Mouse (Mus musculus): ENCODE measurements around the gene Otud7b. TPM values are rescaled to one million over a fixed set of nuclear protein-coding genes. Genes with fewer than 3 reads are reported as not detected.
"Not testable (repeated sequence)": the region's sequence is repeated elsewhere in the genome, so short reads cannot be mapped to it uniquely, and the experiment has no call there.

Gene Otud7b
- total RNA-seq, 1 experiment from 2014 or later, result 11.8 TPM

DNA sequence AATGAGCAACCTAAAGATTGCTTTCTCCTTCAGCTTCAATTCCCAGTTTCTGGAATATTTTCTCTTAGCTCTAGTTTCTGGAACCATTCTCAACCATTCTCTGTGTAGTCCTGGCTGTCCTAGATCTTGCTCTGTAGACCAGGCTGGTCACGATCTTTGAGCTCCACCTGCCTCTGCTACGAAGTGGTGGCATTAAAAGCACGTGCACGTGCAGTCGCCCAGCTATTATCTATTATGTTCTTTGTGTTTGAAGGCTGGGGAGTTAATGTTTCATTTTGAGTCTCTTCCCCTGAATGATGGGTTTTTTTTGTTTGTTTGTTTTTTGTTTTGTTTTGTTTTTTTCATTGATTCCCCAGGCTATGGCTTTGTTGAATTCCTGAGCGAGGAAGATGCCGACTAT, 68.9 kb downstream of the Otud7b start:
- ATAC-seq (replicated peaks; ENCODE audit: low read depth, poor library complexity, severe bottlenecking), result no peak

DNA sequence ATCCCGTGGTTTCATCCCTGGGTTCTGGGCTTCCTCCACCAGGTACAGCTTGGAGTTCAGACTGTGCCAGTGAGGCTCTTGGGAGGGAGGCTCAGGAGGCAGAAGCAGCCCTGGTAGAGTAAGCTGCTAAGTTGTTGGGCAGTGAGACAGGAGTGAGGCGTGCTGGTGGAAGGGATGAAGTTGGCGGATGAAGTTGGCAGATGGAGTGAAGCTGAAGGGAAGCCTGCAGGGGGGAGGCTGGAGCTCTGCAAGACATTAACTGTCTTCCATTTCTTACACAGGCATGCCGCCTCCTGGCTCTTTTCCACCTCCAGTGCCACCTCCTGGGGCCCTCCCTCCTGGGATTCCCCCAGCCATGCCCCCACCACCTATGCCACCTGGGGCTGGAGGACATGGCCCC, 69.7 kb downstream of the Otud7b start:
- not testable (repeated sequence) for ATAC-seq (replicated peaks; ENCODE audit: low read depth, poor library complexity, severe bottlenecking)

DNA sequence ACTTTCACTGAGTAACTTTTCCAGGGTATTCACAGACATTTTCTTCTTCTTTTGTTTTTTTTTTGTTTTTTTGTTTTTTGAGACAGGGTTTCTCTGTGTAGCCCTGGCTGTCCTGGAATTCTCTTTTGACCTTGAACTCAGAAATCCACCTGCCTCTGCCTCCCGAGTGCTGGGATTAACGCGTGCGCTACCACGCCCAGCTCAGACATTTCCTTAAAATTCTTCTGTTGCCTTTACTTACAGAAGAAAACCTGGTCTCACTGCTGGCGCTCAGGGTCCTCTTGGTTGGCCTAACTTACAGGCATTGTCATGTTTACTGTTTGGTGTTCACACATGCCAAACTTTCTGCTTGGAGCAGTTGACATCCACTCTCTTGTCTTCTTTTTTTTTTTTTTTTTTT, 70.9 kb downstream of the Otud7b start:
- no peak for ATAC-seq (replicated peaks; ENCODE audit: low read depth, poor library complexity, severe bottlenecking)

DNA sequence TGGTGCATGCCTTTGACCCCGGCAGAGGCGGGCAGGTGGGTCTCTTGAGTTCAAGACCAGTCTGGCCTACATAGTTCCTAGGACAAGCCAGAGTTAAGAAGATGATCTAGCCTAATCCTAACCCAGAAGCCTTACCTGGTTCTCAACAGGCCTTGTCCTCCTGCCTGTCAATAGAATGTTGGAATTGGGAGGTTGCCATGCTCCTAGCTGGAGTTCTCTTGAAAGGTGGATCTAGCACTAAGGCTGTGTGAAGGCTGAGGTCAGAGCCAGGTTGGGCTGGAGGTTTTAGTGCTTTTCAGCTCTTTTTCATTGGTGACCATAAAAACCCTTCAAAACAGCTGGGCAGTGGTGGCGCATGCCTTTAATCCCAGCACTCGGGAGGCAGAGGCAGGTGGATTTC, 74.1 kb downstream of the Otud7b start:
- no peak for ATAC-seq (replicated peaks; ENCODE audit: low read depth, poor library complexity, severe bottlenecking)

DNA sequence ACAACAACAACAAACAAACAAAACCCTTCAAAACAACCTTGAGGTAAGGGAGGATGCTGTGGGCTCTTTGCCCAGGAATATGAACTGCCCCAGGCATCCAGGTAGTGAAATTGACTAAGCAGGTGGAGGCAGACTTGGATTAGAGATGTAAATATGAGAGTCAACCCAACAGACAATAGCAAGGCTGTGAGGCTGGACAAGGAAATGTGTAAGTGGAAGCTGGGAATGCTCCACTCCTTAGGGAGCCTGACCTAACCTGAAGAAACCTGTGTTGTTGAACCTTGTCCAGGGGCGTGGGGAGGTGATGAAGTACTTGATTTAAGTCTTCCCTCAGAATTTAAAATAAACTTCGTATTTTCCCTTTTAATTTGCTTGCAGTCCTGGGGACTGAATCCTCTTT, 74.6 kb downstream of the Otud7b start:
- ATAC-seq (replicated peaks; ENCODE audit: low read depth, poor library complexity, severe bottlenecking), result no peak

DNA sequence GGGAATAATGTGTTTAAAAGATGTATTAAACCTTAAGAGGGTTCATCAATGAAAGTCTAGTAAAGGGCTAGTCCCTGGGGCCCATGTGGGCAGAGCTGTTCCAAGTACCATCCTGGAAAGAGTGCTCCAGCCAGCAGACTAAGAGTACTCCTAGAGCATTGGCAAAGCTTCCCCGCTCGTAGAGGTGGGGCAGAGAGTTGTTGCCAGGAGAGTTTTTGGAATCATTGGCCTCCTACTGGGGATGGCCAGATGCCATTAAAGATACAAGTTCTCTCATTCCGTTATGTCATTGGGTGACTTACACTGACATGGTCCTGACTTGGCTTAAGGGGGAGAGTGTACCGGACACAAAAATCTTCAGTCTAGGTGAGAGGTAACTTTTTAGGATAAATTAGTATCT, 75.2 kb downstream of the Otud7b start:
- no peak for ATAC-seq (replicated peaks; ENCODE audit: low read depth, poor library complexity, severe bottlenecking)

DNA sequence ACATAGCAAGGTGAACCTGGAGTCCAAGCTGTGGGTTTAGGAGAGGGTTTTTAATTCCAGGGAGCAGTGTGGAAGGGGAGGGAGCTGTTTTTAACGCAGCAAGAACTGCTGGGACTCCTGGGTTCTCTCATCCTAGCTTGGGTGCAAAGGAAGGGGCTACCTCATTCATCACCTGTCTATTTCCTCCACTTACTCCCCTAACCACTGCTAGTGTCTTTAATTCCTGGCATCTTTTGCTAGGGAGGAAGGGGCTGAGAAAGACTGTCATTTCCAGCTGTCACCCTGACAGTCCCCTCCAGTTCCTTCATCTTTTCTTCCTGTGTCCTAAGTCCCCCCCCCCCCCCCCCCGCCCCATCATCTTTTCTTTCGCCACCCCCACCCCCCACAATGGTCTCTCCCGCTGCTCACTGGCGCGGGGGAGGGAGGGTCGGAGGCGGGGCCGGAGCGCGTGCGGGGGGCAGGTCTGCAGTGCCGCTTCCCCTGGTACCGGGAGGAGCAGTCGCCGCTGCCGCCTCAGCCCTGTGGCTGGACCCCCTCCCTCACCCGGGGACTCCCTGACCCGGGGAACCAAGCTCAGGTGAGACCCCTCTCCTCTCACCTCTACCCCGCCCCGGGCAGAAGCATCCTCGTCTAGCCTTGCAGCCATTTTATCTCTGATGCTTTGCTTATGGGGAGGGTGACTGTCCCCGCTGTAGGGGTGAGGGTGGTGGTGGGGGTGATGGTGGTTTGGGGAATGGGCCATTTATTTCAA, 76.6 kb downstream of the Otud7b start, which contains the start of gene Sv2a:
Gene Sv2a, plus strand, starts transcription at position 425 of the 751 bp plus-strand sequence.
- ATAC-seq (replicated peaks; ENCODE audit: low read depth, poor library complexity, severe bottlenecking), result peak; percentile 59

DNA sequence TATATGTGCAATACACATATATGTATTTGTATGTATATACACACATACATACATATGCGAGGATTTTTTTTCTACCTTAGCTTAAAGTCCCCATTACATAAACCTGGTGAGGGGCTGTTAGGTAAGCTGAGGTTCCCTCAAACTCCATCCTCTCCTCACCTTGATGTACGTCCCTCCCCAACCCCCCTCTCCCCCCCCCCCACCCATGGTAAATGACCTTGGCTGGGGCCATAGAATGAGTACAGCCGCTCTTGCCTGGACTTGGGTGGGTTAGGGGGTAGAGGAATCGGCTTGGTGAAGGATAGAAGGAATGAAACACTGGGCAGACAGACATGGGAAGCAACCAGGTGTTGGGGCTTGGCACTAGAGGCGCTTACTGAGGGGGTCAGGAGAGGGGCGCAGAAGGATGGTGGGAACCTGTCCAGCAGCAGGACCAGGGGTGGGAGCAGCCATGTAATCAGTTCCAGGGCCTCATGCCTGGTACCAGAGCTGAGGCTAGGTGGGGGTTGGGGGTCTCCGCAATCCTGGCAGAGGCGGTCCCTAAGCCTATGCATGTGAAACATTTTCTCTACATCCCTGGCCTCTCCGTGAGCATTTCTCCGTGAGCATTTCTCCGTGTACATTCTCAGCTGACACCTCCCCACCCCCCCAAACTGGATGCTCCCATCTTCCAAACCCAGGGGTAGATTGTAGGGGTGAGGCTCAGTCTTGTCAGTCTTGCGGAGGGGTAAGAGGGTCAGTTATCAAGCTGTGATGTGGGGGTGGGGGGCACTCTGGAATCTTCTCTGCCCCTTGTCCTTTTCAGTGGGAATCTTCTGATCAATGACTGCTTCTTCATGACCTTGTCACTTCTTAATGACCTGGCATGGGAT, 77.4 kb downstream of the Otud7b start:
- no peak for ATAC-seq (replicated peaks; ENCODE audit: low read depth, poor library complexity, severe bottlenecking)

DNA sequence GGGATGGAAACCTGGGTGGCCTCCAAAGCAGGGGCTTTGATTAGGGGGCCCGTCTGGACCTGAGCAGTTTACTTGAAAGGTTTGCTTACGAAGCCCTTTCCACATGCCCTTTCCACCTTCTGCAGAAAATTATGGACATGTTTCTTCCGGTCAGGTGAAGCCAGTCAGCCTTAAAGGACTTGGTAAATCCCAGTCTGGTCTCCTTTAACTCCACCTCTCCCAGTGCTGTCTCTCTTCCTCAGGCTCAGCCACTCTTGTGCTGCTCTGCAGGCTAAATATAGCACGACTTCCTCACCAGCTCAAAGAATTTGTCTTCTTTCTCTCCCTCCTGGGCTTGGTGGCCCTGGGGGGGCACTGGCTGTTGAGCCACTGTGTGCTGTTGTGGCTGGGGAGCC, 78.1 kb downstream of the Otud7b start:
- ATAC-seq (replicated peaks; ENCODE audit: low read depth, poor library complexity, severe bottlenecking), result no peak

DNA sequence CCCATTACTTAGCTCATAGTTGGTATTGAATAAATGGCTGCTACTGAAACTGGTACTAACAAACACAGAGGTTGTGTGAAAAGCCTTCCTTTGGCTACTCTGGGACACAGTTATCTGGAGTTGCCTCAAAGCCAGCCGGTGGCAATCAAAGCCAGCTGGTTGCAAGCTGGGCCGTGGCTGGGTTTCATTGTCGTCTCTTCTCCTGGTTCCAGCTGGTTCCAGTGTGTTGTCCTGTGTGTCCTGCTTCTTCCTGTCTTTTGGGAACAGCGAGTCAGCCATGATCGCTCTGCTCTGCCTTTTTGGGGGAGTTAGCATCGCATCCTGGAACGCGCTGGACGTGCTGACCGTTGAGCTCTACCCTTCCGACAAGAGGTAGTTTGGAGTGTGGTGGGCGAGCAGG, 88.7 kb downstream of the Otud7b start:
- no peak for ATAC-seq (replicated peaks; ENCODE audit: low read depth, poor library complexity, severe bottlenecking)

DNA sequence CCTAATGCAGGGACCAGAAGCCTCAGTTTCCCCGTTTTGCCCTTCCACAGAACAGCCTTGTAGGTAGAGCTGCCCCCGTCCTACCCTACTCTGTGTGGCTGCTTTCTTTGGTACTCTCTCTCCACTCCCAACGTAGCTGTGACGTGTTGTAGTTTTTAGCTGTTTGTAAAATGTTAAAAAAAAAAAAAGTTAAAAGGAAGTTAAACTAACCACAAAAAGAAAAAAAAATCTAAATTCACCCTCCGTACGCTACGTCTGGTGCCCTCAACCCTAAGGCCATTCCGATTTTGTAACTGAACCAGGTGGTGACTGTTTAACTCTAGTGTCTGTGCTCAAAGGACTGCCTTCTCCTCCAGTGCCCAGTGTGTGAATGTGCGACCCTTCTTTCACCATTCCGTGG, 90.6 kb downstream of the Otud7b start:
- ATAC-seq (replicated peaks; ENCODE audit: low read depth, poor library complexity, severe bottlenecking), result 0 out of 2 replicates have a peak, but pooled peaks have one; percentile 15

DNA sequence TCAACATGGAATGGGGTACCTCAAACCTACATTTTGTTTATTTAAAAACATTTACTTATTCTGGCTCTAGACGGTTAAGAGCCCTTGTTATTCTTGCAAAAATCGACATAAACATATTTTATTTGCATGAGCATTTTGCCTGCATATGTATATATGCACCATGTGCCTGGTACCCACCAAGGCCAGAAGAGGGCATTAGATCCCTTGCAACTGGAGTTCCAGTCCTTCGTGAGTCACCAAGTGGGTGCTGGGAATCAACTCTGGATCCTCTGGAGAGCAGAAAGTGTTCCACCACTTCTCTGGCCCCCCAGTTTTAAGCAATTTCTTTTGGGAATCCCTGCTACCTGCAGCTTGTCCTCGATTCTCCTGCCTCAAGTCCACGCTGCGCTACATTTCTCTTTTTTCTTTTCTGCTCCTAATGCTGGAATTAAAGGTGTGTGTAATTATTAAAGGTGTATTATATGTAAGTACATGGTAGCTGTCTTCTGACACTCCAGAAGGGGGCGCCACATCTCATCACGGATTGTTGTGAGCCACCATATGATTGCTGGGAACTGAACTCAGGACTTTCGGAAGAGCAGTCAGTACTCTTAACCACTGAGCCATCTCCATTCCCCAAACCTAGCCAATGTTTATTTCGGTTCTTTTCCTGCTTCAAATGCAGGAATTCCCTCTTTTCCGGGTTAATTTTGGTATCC, 91.4 kb downstream of the Otud7b start:
- ATAC-seq (replicated peaks; ENCODE audit: low read depth, poor library complexity, severe bottlenecking), result no peak

DNA sequence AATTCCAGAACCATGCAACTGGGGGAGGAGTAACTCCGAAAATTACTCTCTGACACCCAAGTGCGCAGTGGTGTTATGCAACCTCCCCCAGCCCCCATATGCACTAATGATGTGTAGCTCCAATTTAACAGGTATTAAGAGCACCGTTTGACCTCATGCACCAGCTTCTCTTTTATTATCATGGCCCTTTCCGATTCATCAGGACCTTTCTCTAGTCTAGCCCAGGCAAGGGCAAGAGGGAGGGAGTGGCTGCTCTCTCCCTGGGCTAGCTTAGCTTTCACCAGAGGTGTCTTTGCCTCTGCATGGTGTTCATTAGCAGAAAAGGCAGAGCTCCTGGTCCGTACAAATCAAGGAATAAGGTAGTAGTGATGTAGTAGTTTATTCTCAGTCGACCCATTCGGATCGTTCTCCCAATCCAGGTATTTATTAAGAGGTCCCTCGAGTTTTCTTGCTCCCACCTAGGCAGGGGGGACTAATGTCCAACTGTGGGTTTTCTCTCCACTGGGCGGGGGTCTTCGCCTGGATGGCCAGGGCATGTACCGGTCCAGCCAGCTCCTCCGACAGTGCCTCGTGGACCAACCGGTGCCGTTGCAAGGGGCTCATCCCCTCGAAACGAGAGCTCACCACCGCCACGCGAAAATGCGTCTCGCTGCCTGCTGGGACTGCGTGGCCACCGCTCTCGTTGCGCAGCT, 92.3 kb downstream of the Otud7b start:
- ATAC-seq (replicated peaks; ENCODE audit: low read depth, poor library complexity, severe bottlenecking), result no peak

DNA sequence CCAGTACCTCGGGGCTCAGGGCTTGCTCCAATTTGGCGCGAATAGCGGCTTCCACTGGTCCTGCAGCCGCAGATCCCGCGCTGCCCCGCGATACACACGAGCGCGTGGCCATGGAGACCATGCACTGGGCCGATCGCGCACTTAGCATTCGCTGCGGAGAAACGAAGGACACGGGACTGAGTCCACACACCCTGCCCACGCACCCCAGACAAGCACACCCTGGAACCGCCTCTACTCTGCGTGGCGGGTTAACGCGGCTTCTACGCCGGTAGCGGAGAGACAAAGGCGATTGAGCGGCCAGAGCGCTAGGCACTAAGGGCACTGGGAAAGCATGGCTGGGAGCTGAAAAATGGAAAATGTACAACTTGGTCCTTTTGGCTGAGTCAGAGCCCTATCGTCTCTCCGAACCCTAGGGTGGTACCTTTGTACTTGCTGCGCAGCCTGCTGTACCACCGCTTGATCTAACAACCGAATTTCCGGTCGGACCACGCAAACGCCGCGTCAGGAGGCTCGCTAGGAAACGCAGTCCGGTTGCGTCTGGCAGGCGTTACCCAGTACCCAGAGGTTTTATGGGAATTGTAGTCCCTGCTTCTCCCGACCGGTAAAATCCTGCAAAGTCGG, 92.9 kb downstream of the Otud7b start:
- peak; percentile 81 for ATAC-seq (replicated peaks; ENCODE audit: low read depth, poor library complexity, severe bottlenecking)

DNA sequence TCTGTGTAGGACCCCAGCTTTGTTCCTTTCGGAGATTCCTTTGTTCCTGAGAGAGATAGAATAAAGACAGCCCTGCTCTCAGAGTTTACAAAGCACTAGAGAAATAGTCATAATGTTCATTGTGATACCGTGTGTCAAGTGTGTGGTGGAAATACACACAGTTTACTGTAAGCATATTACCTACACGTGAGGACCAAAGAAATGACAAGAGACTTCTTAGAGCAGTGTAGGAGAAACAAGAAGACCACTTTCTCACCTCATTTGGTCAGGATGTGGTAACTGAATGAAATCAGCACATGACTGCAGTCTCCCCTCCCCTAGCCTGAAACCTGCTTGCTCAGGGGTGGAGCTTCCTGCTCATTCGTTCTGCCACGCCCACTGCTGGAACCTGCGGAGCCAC, 93.9 kb downstream of the Otud7b start:
- ATAC-seq (replicated peaks; ENCODE audit: low read depth, poor library complexity, severe bottlenecking), result peak; percentile 42

DNA sequence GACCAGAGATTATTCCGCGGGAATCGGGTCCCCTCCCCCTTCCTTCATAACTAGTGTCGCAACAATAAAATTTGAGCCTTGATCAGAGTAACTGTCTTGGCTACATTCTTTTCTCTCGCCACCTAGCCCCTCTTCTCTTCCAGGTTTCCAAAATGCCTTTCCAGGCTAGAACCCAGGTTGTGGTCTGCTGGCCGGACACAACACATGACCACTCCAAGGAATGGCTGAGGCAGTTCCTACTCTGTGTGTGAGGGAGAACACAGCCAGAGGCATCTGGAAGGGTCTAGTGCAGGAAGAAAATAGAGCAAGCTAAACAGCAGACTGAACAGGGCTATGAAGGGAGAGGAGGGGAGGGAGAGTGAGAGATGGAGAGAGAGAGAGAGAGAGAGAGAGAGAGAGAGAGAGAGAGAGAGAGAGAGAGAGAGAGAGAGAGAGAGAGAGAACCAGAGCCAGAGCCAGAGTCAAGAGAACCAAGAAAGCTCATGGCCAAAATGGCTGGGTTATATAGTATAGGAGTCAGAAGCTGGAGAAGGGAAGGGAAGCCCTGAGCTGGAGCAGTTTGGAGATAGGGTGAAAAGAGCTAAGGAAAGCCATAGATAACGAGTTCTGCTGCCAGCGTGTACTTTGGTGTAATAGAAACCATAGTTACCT, 94.4 kb downstream of the Otud7b start:
- ATAC-seq (replicated peaks; ENCODE audit: low read depth, poor library complexity, severe bottlenecking), result not testable (repeated sequence)

DNA sequence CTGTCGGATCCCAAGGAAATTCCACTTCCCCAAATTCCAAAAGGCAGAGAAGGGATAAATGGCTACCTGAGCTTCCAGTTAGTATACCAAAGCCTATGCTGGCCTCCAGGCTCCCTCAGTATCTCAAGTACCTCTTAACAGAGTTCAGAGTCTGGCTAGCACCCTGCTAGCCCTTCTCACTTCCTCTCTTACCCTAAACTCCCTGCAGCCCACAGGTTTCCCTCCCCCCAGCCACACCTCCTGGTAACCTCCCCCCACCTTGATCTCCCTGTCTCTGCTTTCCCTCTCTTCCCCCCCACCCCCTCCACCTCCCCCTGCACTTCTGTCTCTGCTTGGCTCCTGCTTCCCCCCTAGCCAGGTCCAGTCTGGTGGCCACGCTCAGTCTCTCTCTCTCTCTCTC, 95.4 kb downstream of the Otud7b start:
- ATAC-seq (replicated peaks; ENCODE audit: low read depth, poor library complexity, severe bottlenecking), result no peak

DNA sequence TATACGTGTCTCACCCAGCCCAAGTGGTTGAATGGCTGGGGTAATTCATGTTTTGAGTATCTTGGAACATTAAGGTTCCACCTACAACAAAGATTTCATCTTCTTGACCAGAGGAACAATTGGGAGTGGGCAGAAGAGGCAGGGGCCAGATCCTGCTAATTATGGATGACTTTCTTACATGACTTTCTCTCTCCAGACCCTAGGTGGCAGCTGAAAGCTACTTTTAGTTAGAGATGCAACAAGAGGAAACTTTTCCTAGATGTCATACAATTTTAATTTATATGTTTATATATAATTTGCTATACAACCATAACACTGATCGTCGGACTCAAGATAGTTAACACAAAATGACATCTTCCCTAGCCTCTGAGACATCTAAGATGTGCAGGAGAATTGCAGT, 103.5 kb downstream of the Otud7b start:
- ATAC-seq (replicated peaks; ENCODE audit: low read depth, poor library complexity, severe bottlenecking), result no peak

DNA sequence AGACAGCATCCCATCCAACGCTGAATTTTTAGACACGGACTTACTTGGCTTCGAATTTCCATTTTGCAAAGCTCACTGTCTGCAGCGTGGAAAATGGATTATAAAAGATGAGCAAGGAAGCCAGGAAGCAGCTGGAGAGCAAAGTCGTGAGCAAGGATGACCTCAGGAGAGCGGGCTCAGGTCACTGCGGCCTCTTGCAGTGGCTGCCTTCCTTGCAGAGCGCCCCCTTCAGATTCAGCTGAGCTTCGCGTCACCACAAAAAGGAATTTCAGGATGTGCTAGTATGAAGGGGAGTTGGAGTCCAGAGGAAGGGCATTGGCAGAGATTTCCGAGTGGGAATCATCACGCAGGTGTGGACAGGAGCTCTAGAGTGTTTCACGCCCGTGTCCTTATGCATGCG, 104.9 kb downstream of the Otud7b start:
- ATAC-seq (replicated peaks; ENCODE audit: low read depth, poor library complexity, severe bottlenecking), result 0 out of 2 replicates have a peak, but pooled peaks have one; percentile 22
